ENCODE assay signal across 8 mouse cellular contexts in genomic region chr3:37349166-37349548, GRCm38 (mm10). TPM values are rescaled to one million over a fixed set of nuclear protein-coding genes. Genes with fewer than 3 reads are reported as not detected.
A peak's percentile ranks its signal among the peaks of the same experiment; 100 is the strongest.
DNase-seq lines count a peak whose midpoint lies in the region; ATAC-seq and TF ChIP-seq lines count a peak whose summit lies in the region.

No protein-coding gene starts in this region.

- intact Hi-C loops in left cerebral cortex, adult 2 months (cut with DNase I), result no loop called here
- intact Hi-C loops in left cerebral cortex, postnatal 36 days (cut with DNase I), result no loop called here

- H3K4me2 ChIP-seq in embryonic facial prominence, embryonic 14.5 days (ENCODE audit: low read depth, low read length), result peak overlapping the region; percentile 93

- no peak for DNase-seq in left cerebral cortex, adult 2 months (ENCODE audit: extremely low spot score in 1 of 2, low spot score in 2 of 2)
- DNase-seq in left cerebral cortex, postnatal 36 days (ENCODE audit: low spot score in 2 of 2), result no peak
- peak; percentile 20 for DNase-seq in embryonic facial prominence, embryonic 14.5 days (ENCODE audit: low spot score)
- peak; percentile 29 for DNase-seq in naive thymus-derived CD4-positive, alpha-beta T cell, adult 2 months (ENCODE audit: low read depth)
- DNase-seq in adrenal gland, postnatal 14 days, result no peak
- no peak for DNase-seq in frontal cortex, adult 2 months (ENCODE audit: extremely low spot score in 1 of 2, low spot score in 1 of 2)

- H3K27me3 ChIP-seq in embryonic facial prominence, embryonic 14.5 days (replicated peaks; ENCODE audit: control insufficient read depth, insufficient read depth, low read length), result peaks cover 11% of the 10 kb centered on the region

- H3K9me3 ChIP-seq in embryonic facial prominence, embryonic 14.5 days (ENCODE audit: control insufficient read depth, low read length), result no peaks in the 10 kb centered on the region

- no peaks in the 10 kb centered on the region for H3K36me3 ChIP-seq in embryonic facial prominence, embryonic 14.5 days (ENCODE audit: control insufficient read depth, insufficient read depth, low read length)

- no peak for TF ChIP-seq CTCF in left cerebral cortex, adult 2 months (IDR thresholded peaks at IDR 0.05)

- WGBS in embryonic facial prominence, embryonic 14.5 days, result 10% methylated on average over 5 of the region's 8 CpGs

- H3K9ac ChIP-seq in embryonic facial prominence, embryonic 14.5 days (ENCODE audit: low read depth, low read length), result peak overlapping the region; percentile 83

- no peak for ATAC-seq in embryonic facial prominence, embryonic 14.5 days (ENCODE audit: low read depth)
- peak; percentile 52 for ATAC-seq in inflammation-experienced regulatory T-cells, adult 6 months
- ATAC-seq in frontal cortex, adult (ENCODE audit: low TSS enrichment), result no peak

- no peak overlapping the region for H3K27ac ChIP-seq in left cerebral cortex, adult 2 months
- H3K27ac ChIP-seq in embryonic facial prominence, embryonic 14.5 days (replicated peaks; ENCODE audit: low read depth, low read length), result 0 out of 2 replicates have a peak overlapping the region, but pooled peaks have one; percentile 17

- H3K4me3 ChIP-seq in left cerebral cortex, adult 2 months, result peak overlapping the region; percentile 52
- peak overlapping the region; percentile 75 for H3K4me3 ChIP-seq in embryonic facial prominence, embryonic 14.5 days (ENCODE audit: low read depth, low read length)

- H3K4me1 ChIP-seq in embryonic facial prominence, embryonic 14.5 days (ENCODE audit: control insufficient read depth, insufficient read depth, low read length), result peaks cover 18% of the 10 kb centered on the region

RNA-seq across cellular contexts. Expression of gene Fgf2, which starts 1.0 kb away (rescaled TPM):
- total RNA-seq in left cerebral cortex, adult 2 months (2021), result 1 to 10 TPM; 4.2 to 4.4 TPM
- 1 to 10 TPM; 3.6 to 4.2 TPM for total RNA-seq in left cerebral cortex, postnatal 36 days (2021)
- polyA plus RNA-seq in embryonic facial prominence, embryonic 14.5 days (2014; fragmentation: Nextera tagmentation; extraction: Ambion mirVana), result 5.5 and 6.0 TPM in 2 replicates
- 1 to 10 TPM; 1.5 to 2.6 (median 1.9) TPM for polyA plus RNA-seq in inflammation-experienced regulatory T-cells, adult 6 months (2017; shearing (Covaris generic))
- total RNA-seq in adrenal gland, postnatal 14 days (2021), result 2.9 and 3.4 TPM in 2 replicates
- 3.2 TPM in 2 replicates for polyA plus RNA-seq in frontal cortex, adult 2 months (2012; rRNA removed)

RNA-seq across cellular contexts. Expression of gene Cetn4, which starts 36.6 kb away (rescaled TPM):
- 10 to 100 TPM in 1 of 2 experiments, 1 to 10 TPM in 1; 9.3 to 11.6 TPM for total RNA-seq in left cerebral cortex, adult 2 months (2021)
- total RNA-seq in left cerebral cortex, postnatal 36 days (2021), result 1 to 10 TPM; 9.3 TPM
- polyA plus RNA-seq in embryonic facial prominence, embryonic 14.5 days (2014; fragmentation: Nextera tagmentation; extraction: Ambion mirVana), result 2.3 and 3.5 TPM in 2 replicates
- polyA plus RNA-seq in inflammation-experienced regulatory T-cells, adult 6 months (2017; shearing (Covaris generic)), result 1 to 10 TPM in 2 of 3 experiments, not detected in 1; 1.1 to 1.5 TPM
- 2.9 and 3.0 TPM in 2 replicates for total RNA-seq in adrenal gland, postnatal 14 days (2021)
- polyA plus RNA-seq in frontal cortex, adult 2 months (2012; rRNA removed), result 12.0 and 12.2 TPM in 2 replicates

RNA-seq across cellular contexts. Expression of gene Bbs12, which starts 36.8 kb away (rescaled TPM):
- 1 to 10 TPM; 5.5 to 6.0 TPM for total RNA-seq in left cerebral cortex, adult 2 months (2021)
- total RNA-seq in left cerebral cortex, postnatal 36 days (2021), result 1 to 10 TPM; 3.3 to 4.1 TPM
- polyA plus RNA-seq in embryonic facial prominence, embryonic 14.5 days (2014; fragmentation: Nextera tagmentation; extraction: Ambion mirVana), result 7.0 and 9.4 TPM in 2 replicates
- polyA plus RNA-seq in inflammation-experienced regulatory T-cells, adult 6 months (2017; shearing (Covaris generic)), result 1 to 10 TPM; 4.4 to 7.7 (median 7.7) TPM
- 3.4 and 4.0 TPM in 2 replicates for total RNA-seq in adrenal gland, postnatal 14 days (2021)
- polyA plus RNA-seq in frontal cortex, adult 2 months (2012; rRNA removed), result 2.7 and 2.9 TPM in 2 replicates

Comparison
In these comparisons a context has a peak if more than half of its experiments do, and no peak if none do; other contexts are left out.
1. DNase-seq: peak in embryonic facial prominence, embryonic 14.5 days (single experiment) and naive thymus-derived CD4-positive, alpha-beta T cell, adult 2 months (single experiment); none in left cerebral cortex, adult 2 months (0 of 2), left cerebral cortex, postnatal 36 days (0 of 2), adrenal gland, postnatal 14 days (single experiment) and frontal cortex, adult 2 months (0 of 2).